Mouse (Mus musculus) heart, embryonic 13.5 days (tissue): ENCODE measurements around the gene As3mt. TPM values are rescaled to one million over a fixed set of nuclear protein-coding genes. Genes with fewer than 3 reads are reported as not detected.
A peak's percentile ranks its signal among the peaks of the same experiment; 100 is the strongest.
"Not testable (repeated sequence)": the region's sequence is repeated elsewhere in the genome, so short reads cannot be mapped to it uniquely, and the experiment has no call there.

ENCODE experiments used
- ATAC-seq: fragments of 200-750 bp; cut with Nextera tagmentation; 2 replicates; pipeline ENCODE4 v1.8.0; 2017; ENCODE audit warnings: moderate TSS enrichment; ENCODE audit not compliant: insufficient number of reproducible peaks, low FRiP score, low TSS enrichment; ENCODE audit errors: extremely low read depth
- H3K27ac ChIP-seq: fragments of 300-500 bp; sonication (generic); replicated peaks from 2 replicates; pipeline ENCODE4 v1.5.1; 2015; ENCODE audit warnings: moderate library complexity, mild to moderate bottlenecking, inconsistent platforms
- H3K27me3 ChIP-seq: fragments of 300-500 bp; sonication (generic); replicated peaks from 2 replicates; pipeline ENCODE4 v1.6.1; 2015; ENCODE audit warnings: mild to moderate bottlenecking, inconsistent platforms
- H3K36me3 ChIP-seq: fragments of 300-500 bp; sonication (generic); 2 replicates; pipeline ENCODE4 v1.6.1; 2015; ENCODE audit warnings: mild to moderate bottlenecking, inconsistent platforms
- H3K4me1 ChIP-seq: fragments of 300-500 bp; sonication (generic); 2 replicates; pipeline ENCODE4 v1.6.1; 2015; ENCODE audit warnings: inconsistent platforms
- H3K4me2 ChIP-seq: fragments of 300-500 bp; sonication (generic); 2 replicates; pipeline ENCODE4 v1.6.1; 2015; ENCODE audit warnings: inconsistent platforms, mild to moderate bottlenecking, moderate library complexity
- H3K4me3 ChIP-seq: fragments of 300-500 bp; sonication (generic); 2 replicates; pipeline ENCODE4 v1.5.1; 2015; ENCODE audit warnings: moderate library complexity, mild to moderate bottlenecking, inconsistent platforms
- H3K9ac ChIP-seq: fragments of 300-500 bp; sonication (generic); 2 replicates; pipeline ENCODE4 v1.6.1; 2015; ENCODE audit warnings: inconsistent platforms, mild to moderate bottlenecking, moderate library complexity
- H3K9me3 ChIP-seq: fragments of 300-500 bp; sonication (generic); 2 replicates; pipeline ENCODE4 v1.6.1; 2016; ENCODE audit warnings: inconsistent platforms
- WGBS: fragments of 180-500 bp; shearing (Covaris S2); methylation state at CpG from one replicate; pipeline ENCODE4 v1.1.7; 2015; ENCODE audit warnings: mixed read lengths; 5-methylcytosine and 5-hydroxymethylcytosine counted together
- polyA plus RNA-seq: library from polyadenylated mRNA; unstranded; fragments of >200 nt; fragmentation: Nextera tagmentation; extraction: Ambion mirVana; gene quantifications from 2 replicates; pipeline ENCODE4 v1.2.1, GENCODE M21; 2015

Gene As3mt
- polyA plus RNA-seq, 1 experiment from 2014 or later: 49.1 TPM

- H3K4me3 ChIP-seq: no peak overlapping the region
- H3K27me3 ChIP-seq: no peaks in the 10 kb centered on the region
- no peaks in the 10 kb centered on the region for H3K9me3 ChIP-seq
- peak overlapping the region; percentile 31 for H3K4me2 ChIP-seq
- peak; percentile 37; the same call in 1 of the 2 replicates for ATAC-seq
- 23% methylated on average over 11 of the region's 11 CpGs for WGBS
- no peak overlapping the region for H3K27ac ChIP-seq
- H3K36me3 ChIP-seq: peaks cover 41% of the 10 kb centered on the region
- H3K9ac ChIP-seq: peak overlapping the region; percentile 12; the same call in 1 of the 2 replicates
- peaks cover 16% of the 10 kb centered on the region for H3K4me1 ChIP-seq
Observed at GRCm38 (mm10) chr19:46727945-46728540, 20.8 kb downstream of the As3mt start.

GRCm38 (mm10) chr19:46728909-46729308 lies 21.7 kb downstream of the As3mt start:
- no peak for ATAC-seq

GRCm38 (mm10) chr19:46731351-46731750 lies 24.1 kb downstream of the As3mt start:
- Histone ChIP-seq H3K36me3 (peaks cover 19% of the 10 kb centered on the region), H3K27me3 (no peaks in the 10 kb centered on the region), H3K4me2 (no peak overlapping the region), H3K9ac (no peak overlapping the region), H3K9me3 (no peaks in the 10 kb centered on the region), H3K4me3 (no peak overlapping the region), H3K4me1 (peaks cover 40% of the 10 kb centered on the region), H3K27ac (no peak overlapping the region)
- 89% methylated on average over 10 of the region's 10 CpGs for WGBS
- no peak for ATAC-seq

More at GRCm38 (mm10) chr19:46728909-46729308, 21.7 kb downstream of the As3mt start:
- 68% methylated on average over 3 of the region's 3 CpGs for WGBS
- no peak overlapping the region for H3K4me2 ChIP-seq
- H3K9ac ChIP-seq: no peak overlapping the region
- H3K4me3 ChIP-seq: no peak overlapping the region
- peaks cover 23% of the 10 kb centered on the region for H3K4me1 ChIP-seq
- peaks cover 39% of the 10 kb centered on the region for H3K36me3 ChIP-seq
- no peak overlapping the region for H3K27ac ChIP-seq
- H3K9me3 ChIP-seq: no peaks in the 10 kb centered on the region
- no peaks in the 10 kb centered on the region for H3K27me3 ChIP-seq

GRCm38 (mm10) chr19:46732673-46733072 lies 25.4 kb downstream of the As3mt start:
- Histone ChIP-seq H3K4me1 (peaks cover 39% of the 10 kb centered on the region), H3K36me3 (peaks cover 23% of the 10 kb centered on the region)
- not testable (repeated sequence) for H3K4me3 ChIP-seq, H3K9ac ChIP-seq, H3K9me3 ChIP-seq, H3K4me2 ChIP-seq, H3K27me3 ChIP-seq, H3K27ac ChIP-seq, ATAC-seq
- WGBS: 95% methylated on average over 5 of the region's 5 CpGs

GRCm38 (mm10) chr19:46733626-46734025 lies 26.4 kb downstream of the As3mt start:
- H3K4me2 ChIP-seq: no peak overlapping the region
- WGBS: 70% methylated on average over 7 of the region's 7 CpGs

GRCm38 (mm10) chr19:46735241-46735640 lies 28.0 kb downstream of the As3mt start:
- H3K4me2 ChIP-seq: peak overlapping the region; percentile 25
- ATAC-seq: peak; percentile 54
- peak overlapping the region; percentile 45; the same call in 1 of the 2 replicates for H3K27ac ChIP-seq
- H3K36me3 ChIP-seq: peaks cover 32% of the 10 kb centered on the region
- no peaks in the 10 kb centered on the region for H3K9me3 ChIP-seq
- no peaks in the 10 kb centered on the region for H3K27me3 ChIP-seq
- 8% methylated on average over 5 of the region's 5 CpGs for WGBS
- H3K4me3 ChIP-seq: no peak overlapping the region
- H3K9ac ChIP-seq: no peak overlapping the region
- H3K4me1 ChIP-seq: peaks cover 29% of the 10 kb centered on the region

More at GRCm38 (mm10) chr19:46733626-46734025, 26.4 kb downstream of the As3mt start:
- Histone ChIP-seq H3K27me3 (no peaks in the 10 kb centered on the region), H3K36me3 (peaks cover 31% of the 10 kb centered on the region), H3K4me1 (peaks cover 30% of the 10 kb centered on the region), H3K27ac (no peak overlapping the region), H3K9me3 (no peaks in the 10 kb centered on the region), H3K9ac (no peak overlapping the region), H3K4me3 (no peak overlapping the region)
- no peak for ATAC-seq

GRCm38 (mm10) chr19:46737106-46737505 lies 29.8 kb downstream of the As3mt start:
- Histone ChIP-seq H3K4me1 (peaks cover 29% of the 10 kb centered on the region), H3K9ac (no peak overlapping the region), H3K9me3 (no peaks in the 10 kb centered on the region), H3K36me3 (peaks cover 30% of the 10 kb centered on the region), H3K27ac (no peak overlapping the region), H3K4me3 (no peak overlapping the region), H3K27me3 (no peaks in the 10 kb centered on the region), H3K4me2 (no peak overlapping the region)
- ATAC-seq: no peak
- 45% methylated on average over 7 of the region's 7 CpGs for WGBS

GRCm38 (mm10) chr19:46740341-46741008 lies 33.2 kb downstream of the As3mt start:
- H3K4me2 ChIP-seq: no peak overlapping the region
- no peak overlapping the region for H3K4me3 ChIP-seq
- peaks cover 7% of the 10 kb centered on the region for H3K4me1 ChIP-seq
- 47% methylated on average over 7 of the region's 7 CpGs for WGBS
- H3K9ac ChIP-seq: no peak overlapping the region
- no peaks in the 10 kb centered on the region for H3K9me3 ChIP-seq
- H3K27ac ChIP-seq: no peak overlapping the region
- no peak for ATAC-seq
- H3K27me3 ChIP-seq: no peaks in the 10 kb centered on the region
- peaks cover 21% of the 10 kb centered on the region for H3K36me3 ChIP-seq

GRCm38 (mm10) chr19:46741574-46741973 lies 34.3 kb downstream of the As3mt start:
- no peak for ATAC-seq
- Histone ChIP-seq H3K27ac (no peak overlapping the region), H3K9me3 (no peaks in the 10 kb centered on the region), H3K4me2 (no peak overlapping the region), H3K4me1 (peaks cover 6% of the 10 kb centered on the region; the same call in 1 of the 2 replicates), H3K9ac (no peak overlapping the region), H3K4me3 (no peak overlapping the region), H3K36me3 (peaks cover 21% of the 10 kb centered on the region), H3K27me3 (no peaks in the 10 kb centered on the region)
- 36% methylated on average over 6 of the region's 6 CpGs for WGBS

GRCm38 (mm10) chr19:46744681-46745080 lies 37.4 kb downstream of the As3mt start:
- H3K9me3 ChIP-seq: no peaks in the 10 kb centered on the region
- H3K27me3 ChIP-seq: no peaks in the 10 kb centered on the region
- no peak overlapping the region for H3K9ac ChIP-seq
- H3K36me3 ChIP-seq: no peaks in the 10 kb centered on the region; the same call in 1 of the 2 replicates
- no peaks in the 10 kb centered on the region for H3K4me1 ChIP-seq
- H3K4me2 ChIP-seq: no peak overlapping the region
- H3K27ac ChIP-seq: no peak overlapping the region
- H3K4me3 ChIP-seq: no peak overlapping the region
- 70% methylated on average over 9 of the region's 9 CpGs for WGBS
- ATAC-seq: no peak

GRCm38 (mm10) chr19:46747799-46748198 lies 40.5 kb downstream of the As3mt start:
- H3K27me3 ChIP-seq: no peaks in the 10 kb centered on the region
- no peak for ATAC-seq
- no peaks in the 10 kb centered on the region for H3K36me3 ChIP-seq
- no peaks in the 10 kb centered on the region for H3K4me1 ChIP-seq
- WGBS: 75% methylated on average over 3 of the region's 3 CpGs
- no peak overlapping the region for H3K4me2 ChIP-seq
- H3K9me3 ChIP-seq: no peaks in the 10 kb centered on the region
- H3K27ac ChIP-seq: no peak overlapping the region
- H3K9ac ChIP-seq: no peak overlapping the region
- H3K4me3 ChIP-seq: no peak overlapping the region

- ATAC-seq: no peak
- WGBS: 54% methylated on average over 5 of the region's 5 CpGs
- Histone ChIP-seq H3K9me3 (no peaks in the 10 kb centered on the region), H3K4me2 (no peak overlapping the region), H3K27ac (no peak overlapping the region), H3K9ac (no peak overlapping the region), H3K4me3 (no peak overlapping the region), H3K27me3 (peaks cover 10% of the 10 kb centered on the region; the same call in 1 of the 2 replicates), H3K4me1 (no peaks in the 10 kb centered on the region), H3K36me3 (no peaks in the 10 kb centered on the region)
Observed at GRCm38 (mm10) chr19:46752235-46752634, 45.0 kb downstream of the As3mt start.
